Mouse (Mus musculus) forebrain, embryonic 10.5 days (tissue): ENCODE results near the gene Atf3. TPM values are rescaled to one million over a fixed set of nuclear protein-coding genes. Genes with fewer than 3 reads are reported as not detected.
"Not testable (repeated sequence)": the region's sequence is repeated elsewhere in the genome, so short reads cannot be mapped to it uniquely, and the experiment has no call there.

Source experiments
- DNase-seq: peaks from one replicate; pipeline ENCODE4 v3.0.0-alpha.2; 2017; ENCODE audit warnings: low spot score; ENCODE audit errors: extremely low spot score
- H3K27ac ChIP-seq: fragments of 300-500 bp; sonication (generic); 2 replicates; pipeline ENCODE4 v1.5.1; 2016; ENCODE audit warnings: mild to moderate bottlenecking
- H3K27me3 ChIP-seq: fragments of 300-500 bp; sonication (generic); 2 replicates; pipeline ENCODE4 v1.6.1; 2016; ENCODE audit warnings: mild to moderate bottlenecking; ENCODE audit not compliant: poor library complexity, severe bottlenecking
- H3K36me3 ChIP-seq: fragments of 300-500 bp; sonication (generic); replicated peaks from 2 replicates; pipeline ENCODE4 v1.6.1; 2016; ENCODE audit warnings: mild to moderate bottlenecking, moderate library complexity
- H3K4me1 ChIP-seq: fragments of 300-500 bp; sonication (generic); 2 replicates; pipeline ENCODE4 v1.6.1; 2016
- H3K4me3 ChIP-seq: fragments of 300-500 bp; sonication (generic); 2 replicates; pipeline ENCODE4 v1.5.1; 2016; ENCODE audit warnings: mild to moderate bottlenecking, moderate library complexity
- H3K9me3 ChIP-seq: fragments of 300-500 bp; sonication (generic); 2 replicates; pipeline ENCODE4 v1.6.1; 2016; ENCODE audit warnings: mild to moderate bottlenecking, moderate library complexity
- WGBS: fragments of 180-500 bp; shearing (Covaris S2); methylation state at CpG from one replicate; pipeline ENCODE4 v1.1.7; 2016; 5-methylcytosine and 5-hydroxymethylcytosine counted together
- polyA plus RNA-seq: library from polyadenylated mRNA; unstranded; fragments of >200 nt; fragmentation: Nextera tagmentation; extraction: Ambion mirVana; gene quantifications from 2 replicates; pipeline ENCODE4 v1.2.1, GENCODE M21; 2016

Atf3 gene
- polyA plus RNA-seq, 1 experiment from 2014 or later: 2.9 TPM

GRCm38 (mm10) chr1:191164717-191165116, 53.1 kb downstream of the Atf3 start, which contains the start of gene Fam71a:
TSS of gene Fam71a (minus strand) at chr1:191164817.
- H3K4me1 ChIP-seq: 0 out of 2 replicates have a peak, but pooled peaks cover 6% of the 10 kb centered on the region
- H3K27ac ChIP-seq: no peak within 1 kb of the TSS
- 87% methylated on average over 3 of the region's 3 CpGs for WGBS

GRCm38 (mm10) chr1:191154314-191154713, 63.5 kb downstream of the Atf3 start:
- DNase-seq: no peak
- WGBS: 70% methylated on average over 3 of the region's 3 CpGs

More at GRCm38 (mm10) chr1:191164717-191165116, 53.1 kb downstream of the Atf3 start, which contains the start of gene Fam71a:
- Histone ChIP-seq H3K4me3 (no peak within 1 kb of the TSS), H3K36me3 (no peaks in the 10 kb centered on the region), H3K9me3 (peaks cover 6% of the 10 kb centered on the region; the same call in 1 of the 2 replicates), H3K27me3 (no peaks in the 10 kb centered on the region)
- DNase-seq: no peak

GRCm38 (mm10) chr1:191153052-191153451, 64.8 kb downstream of the Atf3 start:
- Histone ChIP-seq H3K9me3 (peaks cover 16% of the 10 kb centered on the region), H3K4me3 (no peak overlapping the region), H3K27ac (no peak overlapping the region), H3K27me3 (no peaks in the 10 kb centered on the region), H3K4me1 (0 out of 2 replicates have a peak, but pooled peaks cover 5% of the 10 kb centered on the region), H3K36me3 (no peaks in the 10 kb centered on the region)
- peak; percentile 35 for DNase-seq
- WGBS: 15% methylated on average over 4 of the region's 4 CpGs

More at GRCm38 (mm10) chr1:191154314-191154713, 63.5 kb downstream of the Atf3 start:
- H3K27ac ChIP-seq: no peak overlapping the region
- H3K4me1 ChIP-seq: 0 out of 2 replicates have a peak, but pooled peaks cover 5% of the 10 kb centered on the region
- no peaks in the 10 kb centered on the region for H3K36me3 ChIP-seq
- H3K9me3 ChIP-seq: peaks cover 16% of the 10 kb centered on the region
- H3K4me3 ChIP-seq: no peak overlapping the region
- no peaks in the 10 kb centered on the region for H3K27me3 ChIP-seq

GRCm38 (mm10) chr1:191150924-191151605, 66.8 kb downstream of the Atf3 start:
- Histone ChIP-seq H3K27me3 (no peaks in the 10 kb centered on the region), H3K4me1 (0 out of 2 replicates have a peak, but pooled peaks cover 5% of the 10 kb centered on the region), H3K9me3 (peaks cover 1% of the 10 kb centered on the region; the same call in 1 of the 2 replicates), H3K4me3 (no peak overlapping the region), H3K36me3 (no peaks in the 10 kb centered on the region), H3K27ac (no peak overlapping the region)
- no peak for DNase-seq
- WGBS: 88% methylated on average over 8 of the region's 8 CpGs

- not testable (repeated sequence) for H3K27ac ChIP-seq, H3K9me3 ChIP-seq, H3K27me3 ChIP-seq, H3K4me3 ChIP-seq, H3K36me3 ChIP-seq, DNase-seq, H3K4me1 ChIP-seq
- 86% methylated on average over 5 of the region's 5 CpGs for WGBS
Observed at GRCm38 (mm10) chr1:191149489-191149888, 68.3 kb downstream of the Atf3 start.

GRCm38 (mm10) chr1:191140983-191141382, 76.9 kb downstream of the Atf3 start:
- H3K4me1 ChIP-seq: 0 out of 2 replicates have a peak, but pooled peaks cover 4% of the 10 kb centered on the region
- 91% methylated on average over 8 of the region's 8 CpGs for WGBS
- H3K27ac ChIP-seq: no peak overlapping the region
- no peaks in the 10 kb centered on the region for H3K36me3 ChIP-seq
- H3K9me3 ChIP-seq: peaks cover 6% of the 10 kb centered on the region; the same call in 1 of the 2 replicates
- DNase-seq: no peak
- H3K4me3 ChIP-seq: no peak overlapping the region
- no peaks in the 10 kb centered on the region for H3K27me3 ChIP-seq

GRCm38 (mm10) chr1:191138874-191139495, 78.9 kb downstream of the Atf3 start:
- no peak for DNase-seq
- H3K27ac ChIP-seq: no peak overlapping the region
- H3K4me1 ChIP-seq: 0 out of 2 replicates have a peak, but pooled peaks cover 4% of the 10 kb centered on the region
- 76% methylated on average over 7 of the region's 7 CpGs for WGBS
- H3K4me3 ChIP-seq: no peak overlapping the region
- H3K27me3 ChIP-seq: no peaks in the 10 kb centered on the region
- peaks cover 6% of the 10 kb centered on the region; the same call in 1 of the 2 replicates for H3K9me3 ChIP-seq
- H3K36me3 ChIP-seq: no peaks in the 10 kb centered on the region

GRCm38 (mm10) chr1:191138436-191138835, 79.4 kb downstream of the Atf3 start:
- H3K27me3 ChIP-seq: no peaks in the 10 kb centered on the region
- H3K36me3 ChIP-seq: no peaks in the 10 kb centered on the region
- no peak overlapping the region for H3K27ac ChIP-seq
- H3K4me3 ChIP-seq: no peak overlapping the region
- peaks cover 6% of the 10 kb centered on the region; the same call in 1 of the 2 replicates for H3K9me3 ChIP-seq
- H3K4me1 ChIP-seq: 0 out of 2 replicates have a peak, but pooled peaks cover 6% of the 10 kb centered on the region
- 88% methylated on average over 4 of the region's 4 CpGs for WGBS
- no peak for DNase-seq

- no peaks in the 10 kb centered on the region for H3K36me3 ChIP-seq
- 61% methylated on average over 4 of the region's 4 CpGs for WGBS
- no peaks in the 10 kb centered on the region for H3K27me3 ChIP-seq
- H3K4me1 ChIP-seq: 0 out of 2 replicates have a peak, but pooled peaks cover 12% of the 10 kb centered on the region
- H3K9me3 ChIP-seq: no peaks in the 10 kb centered on the region
- no peak overlapping the region for H3K27ac ChIP-seq
- H3K4me3 ChIP-seq: no peak overlapping the region
- DNase-seq: no peak
Observed at GRCm38 (mm10) chr1:191135406-191135805, 82.4 kb downstream of the Atf3 start.

GRCm38 (mm10) chr1:191132934-191133333, 84.9 kb downstream of the Atf3 start:
- no peak overlapping the region for H3K27ac ChIP-seq
- peaks cover 11% of the 10 kb centered on the region for H3K9me3 ChIP-seq
- H3K4me1 ChIP-seq: 0 out of 2 replicates have a peak, but pooled peaks cover 12% of the 10 kb centered on the region
- 82% methylated on average over 5 of the region's 5 CpGs for WGBS
- no peak overlapping the region for H3K4me3 ChIP-seq
- DNase-seq: no peak
- H3K36me3 ChIP-seq: no peaks in the 10 kb centered on the region
- no peaks in the 10 kb centered on the region for H3K27me3 ChIP-seq

GRCm38 (mm10) chr1:191132240-191132639, 85.6 kb downstream of the Atf3 start:
- WGBS: 84% methylated on average over 5 of the region's 5 CpGs
- no peaks in the 10 kb centered on the region for H3K27me3 ChIP-seq
- no peak for DNase-seq

GRCm38 (mm10) chr1:191131692-191132091, 86.1 kb downstream of the Atf3 start:
- WGBS: 85% methylated on average over 2 of the region's 2 CpGs
- no peak for DNase-seq
- Histone ChIP-seq H3K4me3 (no peak overlapping the region), H3K27me3 (no peaks in the 10 kb centered on the region), H3K9me3 (peaks cover 11% of the 10 kb centered on the region), H3K36me3 (no peaks in the 10 kb centered on the region), H3K4me1 (0 out of 2 replicates have a peak, but pooled peaks cover 10% of the 10 kb centered on the region), H3K27ac (no peak overlapping the region)

More at GRCm38 (mm10) chr1:191132240-191132639, 85.6 kb downstream of the Atf3 start:
- Histone ChIP-seq H3K4me1 (0 out of 2 replicates have a peak, but pooled peaks cover 12% of the 10 kb centered on the region), H3K36me3 (no peaks in the 10 kb centered on the region), H3K4me3 (no peak overlapping the region), H3K9me3 (peaks cover 11% of the 10 kb centered on the region), H3K27ac (no peak overlapping the region)
